Mouse (Mus musculus): ENCODE data around the gene Nek5. TPM values are rescaled to one million over a fixed set of nuclear protein-coding genes. Genes with fewer than 3 reads are reported as not detected.

Nek5 gene
- polyA plus RNA-seq, 1 experiment from 2014 or later, result 0.52 TPM

GRCm38 (mm10) chr8:22039468-22040152 is 85.2 kb downstream of the Nek5 start:
- Histone ChIP-seq H3K4me3 (no peak overlapping the region), H3K36me3 (no peaks in the 10 kb centered on the region), H3K9ac (no peak overlapping the region), H3K27ac (no peak overlapping the region), H3K9me3 (replicated peaks) (no peaks in the 10 kb centered on the region), H3K27me3 (peaks cover 4% of the 10 kb centered on the region; the same call in 1 of the 2 replicates), H3K4me1 (peaks cover 19% of the 10 kb centered on the region), H3K4me2 (replicated peaks) (peak overlapping the region; percentile 24; the same call in 1 of the 2 replicates)
- WGBS, result 15% methylated on average over 15 of the region's 15 CpGs
- ATAC-seq (ENCODE audit: low FRiP score), result no peak

DNA sequence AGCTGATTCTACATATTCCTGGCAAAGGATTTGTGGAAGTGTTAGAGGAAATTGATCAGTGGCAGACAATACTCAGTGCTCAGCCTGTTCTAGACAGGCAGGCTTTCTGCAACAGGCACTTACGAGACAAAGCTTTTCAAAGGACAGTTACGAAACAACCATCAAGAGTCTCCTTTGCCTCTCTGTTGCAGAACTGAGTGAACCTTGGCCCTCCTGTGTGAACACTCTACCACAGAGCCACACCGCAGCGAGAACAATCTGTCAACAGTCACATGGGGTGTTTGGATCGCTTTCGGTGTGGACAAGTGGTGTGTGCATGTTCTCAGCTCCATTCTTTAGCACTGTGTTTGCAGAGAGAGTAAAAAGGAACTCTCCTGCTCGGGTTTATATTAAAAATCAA is 87.8 kb downstream of the Nek5 start:
- Histone ChIP-seq H3K4me3 (no peak overlapping the region), H3K9me3 (replicated peaks) (no peaks in the 10 kb centered on the region), H3K9ac (no peak overlapping the region), H3K4me2 (replicated peaks) (no peak overlapping the region), H3K4me1 (peaks cover 10% of the 10 kb centered on the region), H3K27me3 (peaks cover 4% of the 10 kb centered on the region; the same call in 1 of the 2 replicates), H3K27ac (no peak overlapping the region), H3K36me3 (no peaks in the 10 kb centered on the region)
- WGBS, result 77% methylated on average over 7 of the region's 7 CpGs
- no peak for ATAC-seq (ENCODE audit: low FRiP score)

DNA sequence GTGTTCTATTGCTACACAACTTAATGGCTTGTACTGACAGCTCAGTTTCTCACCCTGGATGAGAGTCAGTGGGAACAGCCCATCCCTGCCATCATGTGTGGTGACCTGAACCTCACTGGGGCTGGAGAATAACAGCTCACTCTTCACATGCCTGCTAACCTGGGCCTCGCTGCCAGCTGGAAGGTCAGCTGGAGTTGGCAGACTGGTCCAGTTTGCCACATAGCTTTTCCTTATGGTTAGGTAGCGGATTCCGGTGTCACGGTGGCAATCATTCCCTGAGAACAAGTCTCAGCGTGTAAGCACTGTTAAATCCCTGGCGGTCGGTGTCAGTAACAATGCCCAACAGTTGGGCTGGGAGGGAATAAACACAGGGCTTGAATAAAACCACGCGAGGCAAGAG is 88.7 kb downstream of the Nek5 start:
- 89% methylated on average over 9 of the region's 9 CpGs for WGBS

GRCm38 (mm10) chr8:22030990-22031389 is 93.9 kb downstream of the Nek5 start:
- Histone ChIP-seq H3K4me3 (no peak overlapping the region), H3K27me3 (no peaks in the 10 kb centered on the region), H3K9me3 (replicated peaks) (no peaks in the 10 kb centered on the region), H3K27ac (no peak overlapping the region), H3K9ac (no peak overlapping the region), H3K4me2 (replicated peaks) (no peak overlapping the region), H3K4me1 (no peaks in the 10 kb centered on the region), H3K36me3 (no peaks in the 10 kb centered on the region)
- 92% methylated on average over 3 of the region's 3 CpGs for WGBS
- ATAC-seq (ENCODE audit: low FRiP score), result no peak

More for the DNA sequence above, 88.7 kb downstream of the Nek5 start:
- no peaks in the 10 kb centered on the region for H3K36me3 ChIP-seq
- H3K9ac ChIP-seq, result no peak overlapping the region
- H3K4me1 ChIP-seq, result peaks cover 10% of the 10 kb centered on the region
- no peak overlapping the region for H3K4me2 ChIP-seq (replicated peaks)
- H3K27ac ChIP-seq, result no peak overlapping the region
- no peak overlapping the region for H3K4me3 ChIP-seq
- no peaks in the 10 kb centered on the region for H3K9me3 ChIP-seq (replicated peaks)
- H3K27me3 ChIP-seq, result peaks cover 4% of the 10 kb centered on the region; the same call in 1 of the 2 replicates
- ATAC-seq (ENCODE audit: low FRiP score), result no peak

GRCm38 (mm10) chr8:22028973-22029372 is 95.9 kb downstream of the Nek5 start:
- Histone ChIP-seq H3K36me3 (no peaks in the 10 kb centered on the region), H3K4me1 (no peaks in the 10 kb centered on the region), H3K9ac (no peak overlapping the region), H3K27ac (no peak overlapping the region), H3K4me3 (no peak overlapping the region), H3K27me3 (no peaks in the 10 kb centered on the region), H3K9me3 (replicated peaks) (no peaks in the 10 kb centered on the region), H3K4me2 (replicated peaks) (no peak overlapping the region)
- no peak for ATAC-seq (ENCODE audit: low FRiP score)
- WGBS, result 95% methylated on average over 3 of the region's 3 CpGs

DNA sequence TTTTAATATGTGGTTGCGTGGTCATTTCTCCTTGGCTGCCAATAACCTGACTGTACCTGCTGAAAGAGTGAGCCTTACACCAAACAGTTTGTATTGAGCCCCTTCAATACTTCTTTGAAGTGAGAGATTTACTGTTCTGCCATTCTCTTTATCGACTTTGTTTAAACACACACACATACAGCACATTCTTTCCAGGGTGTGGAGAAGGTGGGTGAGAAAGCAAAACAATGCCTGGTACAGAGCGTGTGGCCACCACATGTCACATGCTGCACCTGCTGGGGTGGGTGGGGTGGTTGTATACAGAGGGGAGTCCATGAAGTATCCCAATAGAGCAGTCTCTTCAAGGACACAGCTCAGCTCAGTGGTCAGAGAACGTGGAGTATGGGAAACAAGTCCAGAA is 99.6 kb downstream of the Nek5 start:
- Histone ChIP-seq H3K4me1 (no peaks in the 10 kb centered on the region), H3K4me2 (replicated peaks) (no peak overlapping the region), H3K27me3 (no peaks in the 10 kb centered on the region), H3K9me3 (replicated peaks) (no peaks in the 10 kb centered on the region), H3K27ac (no peak overlapping the region), H3K9ac (no peak overlapping the region), H3K4me3 (no peak overlapping the region), H3K36me3 (no peaks in the 10 kb centered on the region)
- 80% methylated on average over 4 of the region's 4 CpGs for WGBS
- no peak for ATAC-seq (ENCODE audit: low FRiP score)

Other genes starting within 250 kb of the Nek5 start
- 1.3 and 1.5 TPM in 2 replicates for gene Defb9, start 239.6 kb downstream of the Nek5 start, polyA plus RNA-seq (2016; fragmentation: Nextera tagmentation; extraction: Ambion mirVana)
- 14.2 and 14.9 TPM in 2 replicates for gene Defb11, start 218.6 kb downstream of the Nek5 start, polyA plus RNA-seq (2016; fragmentation: Nextera tagmentation; extraction: Ambion mirVana)
- gene Defb15, start 192.3 kb downstream of the Nek5 start, polyA plus RNA-seq (2016; fragmentation: Nextera tagmentation; extraction: Ambion mirVana), result not detected in 2 replicates
- gene Defb35, start 186.7 kb downstream of the Nek5 start, polyA plus RNA-seq (2016; fragmentation: Nextera tagmentation; extraction: Ambion mirVana), result not detected in 2 replicates
- not detected in 2 replicates for gene Defb13, start 178.3 kb downstream of the Nek5 start, polyA plus RNA-seq (2016; fragmentation: Nextera tagmentation; extraction: Ambion mirVana)
- not detected in 2 replicates for gene Fam90a1a, start 166.3 kb downstream of the Nek5 start, polyA plus RNA-seq (2016; fragmentation: Nextera tagmentation; extraction: Ambion mirVana)
- not detected in 2 replicates for gene Ccdc70, start 155.3 kb downstream of the Nek5 start, polyA plus RNA-seq (2016; fragmentation: Nextera tagmentation; extraction: Ambion mirVana)
- gene Atp7b, start 64.7 kb downstream of the Nek5 start, polyA plus RNA-seq (2016; fragmentation: Nextera tagmentation; extraction: Ambion mirVana), result 1.7 and 1.9 TPM in 2 replicates
- gene Alg11, start 64.3 kb downstream of the Nek5 start, polyA plus RNA-seq (2016; fragmentation: Nextera tagmentation; extraction: Ambion mirVana), result 32.3 and 38.0 TPM in 2 replicates
- gene Nek3, start 41.4 kb upstream of the Nek5 start, polyA plus RNA-seq (2016; fragmentation: Nextera tagmentation; extraction: Ambion mirVana), result 9.8 and 10.0 TPM in 2 replicates
- 37.0 and 39.8 TPM in 2 replicates for gene Ckap2, start 60.8 kb upstream of the Nek5 start, polyA plus RNA-seq (2016; fragmentation: Nextera tagmentation; extraction: Ambion mirVana)
- gene Vps36, start 67.8 kb upstream of the Nek5 start, polyA plus RNA-seq (2016; fragmentation: Nextera tagmentation; extraction: Ambion mirVana), result 39.4 and 39.9 TPM in 2 replicates
- 9.2 and 12.1 TPM in 2 replicates for gene Thsd1, start 102.3 kb upstream of the Nek5 start, polyA plus RNA-seq (2016; fragmentation: Nextera tagmentation; extraction: Ambion mirVana)
- not detected in 2 replicates for gene Tpte, start 158.4 kb upstream of the Nek5 start, polyA plus RNA-seq (2016; fragmentation: Nextera tagmentation; extraction: Ambion mirVana)